Mouse (Mus musculus) testis, postnatal 10 days (tissue): Measurements from ENCODE around the gene Tmem199.
A peak's percentile ranks its signal among the peaks of the same experiment; 100 is the strongest.
"Not testable (repeated sequence)": the region's sequence is repeated elsewhere in the genome, so short reads cannot be mapped to it uniquely, and the experiment has no call there.

Experiments used
- DNase-seq: peaks from one replicate; pipeline ENCODE4 v3.0.0; 2021; ENCODE audit warnings: low spot score

Tmem199 gene

DNA sequence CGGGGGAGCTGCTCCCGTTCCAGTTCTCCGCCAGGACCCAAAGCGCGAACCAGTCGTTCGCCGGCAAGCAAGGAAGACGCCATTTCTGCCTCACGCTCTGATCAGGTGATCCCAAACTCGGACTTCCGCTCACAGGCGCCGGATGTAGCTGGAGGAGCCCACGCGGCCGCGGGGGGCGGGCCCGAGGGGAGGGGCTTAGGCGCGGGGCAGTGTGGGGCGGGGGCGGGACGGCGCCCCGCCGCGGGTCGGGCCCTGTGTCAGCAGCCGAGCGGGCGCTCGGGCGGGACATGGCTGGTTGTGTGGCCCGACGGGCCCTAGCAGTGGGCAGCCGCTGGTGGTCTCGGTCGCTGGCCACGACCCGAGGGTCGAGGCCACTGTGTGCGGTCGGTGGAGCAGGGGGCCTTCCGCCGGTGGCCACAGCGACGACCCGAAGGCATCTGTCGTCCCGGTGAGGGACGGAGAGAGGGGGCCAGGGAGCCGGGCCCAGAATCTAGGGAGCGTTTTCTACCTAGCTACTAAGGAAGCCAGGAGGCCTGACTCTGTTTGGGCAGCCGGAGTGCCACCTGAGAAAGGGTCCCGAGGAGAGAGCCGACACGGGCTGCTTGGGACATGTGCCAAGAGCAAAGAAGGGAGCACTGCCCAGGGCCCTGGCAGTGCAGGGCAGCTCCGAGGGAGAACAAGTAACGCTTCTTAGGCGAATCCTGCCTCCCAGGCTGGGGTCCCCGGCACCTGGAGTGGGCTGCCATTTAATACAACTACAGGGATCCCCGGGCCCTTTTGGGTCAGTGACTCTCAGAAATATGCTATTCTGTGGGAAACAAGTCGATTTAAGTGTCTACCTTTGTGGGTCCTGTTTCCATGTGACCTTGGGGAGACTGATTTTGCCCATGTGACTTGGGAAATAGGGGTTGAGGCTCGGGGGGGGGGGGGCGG, at the start of gene Tmem199, which contains the start of gene Poldip2:
Gene Tmem199, minus strand, starts transcription at position 148 of the 933 bp plus-strand sequence.
Gene Poldip2, plus strand, starts transcription at position 169 of the 933 bp plus-strand sequence.
- peak; percentile 95 for DNase-seq

DNA sequence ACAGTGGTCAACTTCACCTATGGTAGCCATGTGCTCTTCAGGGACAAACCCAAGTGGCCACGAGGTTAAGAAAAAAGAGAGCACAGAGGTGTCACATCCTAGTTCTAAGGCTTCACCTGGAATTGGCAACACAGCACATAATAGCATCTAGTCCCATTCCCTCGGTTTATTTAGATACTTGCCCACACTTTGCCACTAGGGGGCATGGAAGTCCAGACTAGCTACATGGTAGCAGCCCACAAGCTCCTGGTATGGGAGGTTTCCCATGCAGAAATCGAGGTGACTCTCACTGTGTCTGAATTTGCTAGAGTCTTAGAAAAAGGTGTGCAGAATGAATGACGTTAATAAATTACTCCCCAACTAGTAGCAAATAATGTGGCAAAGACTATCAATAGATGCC, 48.5 kb upstream of the Tmem199 start:
- DNase-seq = peak; percentile 80

DNA sequence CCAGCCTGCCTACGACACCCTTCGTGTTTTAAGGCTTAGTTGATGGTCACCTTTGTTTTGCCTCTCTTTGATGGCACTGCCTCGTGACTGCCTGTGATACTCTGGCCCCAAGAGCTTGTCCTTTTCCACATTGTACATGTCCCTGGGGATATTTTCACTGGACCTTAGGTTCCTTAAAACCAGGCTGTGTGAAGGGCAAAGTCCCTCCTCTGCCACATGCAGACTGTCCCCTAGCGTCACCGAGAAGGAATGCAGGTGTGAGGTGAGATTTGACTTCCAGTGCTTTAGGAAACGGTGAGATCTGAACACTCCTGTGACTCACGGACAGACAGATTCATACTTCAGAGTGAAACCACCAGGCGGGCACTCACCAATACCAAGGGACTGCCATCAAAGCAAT, 45.3 kb upstream of the Tmem199 start:
- DNase-seq = no peak

DNA sequence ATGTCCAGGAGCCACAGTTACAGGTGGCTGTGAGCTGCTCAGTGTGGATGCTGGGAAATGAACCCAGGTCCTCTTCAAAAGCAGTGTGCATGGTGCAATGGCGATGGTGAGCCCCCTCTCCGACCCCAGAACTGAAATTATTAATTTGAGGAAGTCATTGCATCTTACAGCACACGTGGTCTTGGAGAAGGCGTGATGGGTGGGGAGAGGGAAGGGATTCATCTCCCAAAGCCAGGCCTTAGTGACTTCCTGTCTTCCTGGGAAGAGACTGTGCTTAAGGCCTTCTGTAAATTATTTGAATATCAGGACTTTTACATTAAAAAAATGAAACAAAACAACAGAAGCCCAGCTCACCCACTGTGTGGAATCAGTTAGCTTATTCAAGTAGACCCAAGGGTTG, 44.1 kb upstream of the Tmem199 start:
- DNase-seq = no peak

DNA sequence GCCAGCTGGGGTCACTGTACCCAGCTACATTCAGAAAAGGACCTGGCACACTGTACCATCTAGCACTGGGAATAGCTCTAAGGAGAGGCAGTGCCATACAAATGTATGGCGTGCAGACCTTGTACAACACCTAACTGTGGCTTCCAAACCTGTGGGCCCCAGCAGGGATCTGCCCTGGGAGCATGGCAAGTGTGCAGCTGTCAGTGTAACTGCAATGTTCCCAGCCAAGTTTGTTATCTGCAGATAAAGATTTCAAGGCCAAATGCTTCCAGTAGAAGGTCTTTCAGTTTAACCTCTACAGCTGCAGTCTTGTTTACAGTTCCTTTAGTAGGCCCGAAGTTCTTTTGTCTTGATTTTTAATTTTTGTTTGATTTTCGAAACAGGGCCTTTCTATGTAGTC, 43.7 kb upstream of the Tmem199 start:
- no peak for DNase-seq

DNA sequence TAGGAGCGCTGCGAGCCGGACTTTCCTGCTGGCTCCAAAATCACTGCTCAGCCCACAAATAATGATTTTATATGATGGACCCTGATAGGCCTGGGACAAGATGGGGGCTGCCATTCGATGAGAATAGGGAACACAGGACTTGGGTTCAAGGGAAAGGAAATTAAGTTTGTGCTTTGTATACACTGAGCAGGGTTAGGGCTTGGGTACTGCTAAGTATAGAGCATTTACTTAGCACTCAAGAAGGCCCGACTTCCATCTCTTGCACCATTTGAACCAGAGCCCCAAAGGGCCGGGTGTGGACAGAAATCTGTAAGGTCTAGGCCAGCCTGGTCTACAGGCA, 39.1 kb upstream of the Tmem199 start:
- no peak for DNase-seq

DNA sequence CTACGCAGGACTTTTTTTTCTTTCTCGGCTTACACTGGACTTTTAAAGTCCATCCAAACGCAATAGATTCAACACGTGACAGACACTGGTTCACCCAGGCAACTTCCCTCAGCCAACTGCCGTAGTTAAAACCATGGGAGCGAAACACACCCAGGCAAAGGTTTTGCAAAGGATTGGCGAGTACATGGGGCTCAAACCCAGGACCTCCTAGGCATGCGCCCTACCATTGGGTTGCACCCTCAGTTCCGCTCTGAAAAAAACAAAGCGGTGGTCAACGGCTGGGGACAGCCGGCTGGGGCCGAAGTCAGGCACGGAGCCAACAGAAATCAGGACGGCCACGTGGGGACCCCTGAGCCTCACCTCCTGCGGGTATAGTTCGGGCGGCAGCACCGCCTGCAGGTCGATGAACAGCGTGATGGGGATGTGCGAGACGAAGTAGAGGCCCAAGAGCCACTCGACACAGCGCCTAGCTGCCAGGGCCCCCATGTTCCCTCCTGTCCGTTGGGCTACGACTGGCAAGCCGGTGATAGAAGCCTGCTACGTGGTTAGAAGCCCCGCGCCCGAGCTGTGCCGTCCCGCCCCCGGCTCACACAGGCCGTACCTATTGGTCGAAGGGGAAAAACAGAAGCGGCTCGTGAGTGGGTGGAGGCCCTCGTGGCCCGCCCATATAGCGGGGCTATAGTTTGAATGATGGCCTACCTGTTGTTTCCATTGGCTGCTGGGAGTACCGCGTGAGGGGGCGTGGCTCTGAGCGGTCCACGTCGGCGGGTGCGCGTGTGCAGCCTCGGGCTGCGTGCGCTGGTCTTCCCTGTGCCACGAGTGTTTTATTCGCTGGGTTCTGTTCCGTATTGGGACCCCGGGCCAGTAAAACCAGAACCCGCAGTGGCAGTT, 38.4 kb upstream of the Tmem199 start, which contains the start of gene Tmem97:
Gene Tmem97, minus strand, starts transcription at position 610 of the 891 bp plus-strand sequence.
- DNase-seq = peak; percentile 96

DNA sequence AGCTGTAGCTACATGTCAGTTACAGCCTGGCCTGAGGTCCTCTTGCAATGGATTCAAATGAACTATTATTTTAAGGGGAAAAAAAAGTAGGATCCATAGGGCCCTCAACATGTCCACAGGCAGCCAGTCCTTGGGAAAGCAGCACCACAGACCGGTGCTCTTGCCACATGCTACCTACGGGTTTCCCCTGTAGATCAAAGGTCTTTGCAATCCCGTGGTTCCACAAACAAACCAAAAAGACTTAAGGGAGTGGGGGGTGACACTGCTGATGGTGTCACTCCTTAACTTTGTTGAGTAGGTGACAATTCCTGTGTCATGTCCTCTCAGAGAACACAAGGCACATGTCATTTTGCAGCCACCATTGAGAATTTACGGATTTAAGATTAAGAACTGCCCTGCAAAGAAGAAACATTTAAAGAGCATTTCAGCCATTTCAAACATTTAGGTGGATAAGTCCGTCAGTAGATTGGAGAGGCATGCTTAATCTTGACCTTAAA, 37.6 kb upstream of the Tmem199 start:
- DNase-seq = no peak

DNA sequence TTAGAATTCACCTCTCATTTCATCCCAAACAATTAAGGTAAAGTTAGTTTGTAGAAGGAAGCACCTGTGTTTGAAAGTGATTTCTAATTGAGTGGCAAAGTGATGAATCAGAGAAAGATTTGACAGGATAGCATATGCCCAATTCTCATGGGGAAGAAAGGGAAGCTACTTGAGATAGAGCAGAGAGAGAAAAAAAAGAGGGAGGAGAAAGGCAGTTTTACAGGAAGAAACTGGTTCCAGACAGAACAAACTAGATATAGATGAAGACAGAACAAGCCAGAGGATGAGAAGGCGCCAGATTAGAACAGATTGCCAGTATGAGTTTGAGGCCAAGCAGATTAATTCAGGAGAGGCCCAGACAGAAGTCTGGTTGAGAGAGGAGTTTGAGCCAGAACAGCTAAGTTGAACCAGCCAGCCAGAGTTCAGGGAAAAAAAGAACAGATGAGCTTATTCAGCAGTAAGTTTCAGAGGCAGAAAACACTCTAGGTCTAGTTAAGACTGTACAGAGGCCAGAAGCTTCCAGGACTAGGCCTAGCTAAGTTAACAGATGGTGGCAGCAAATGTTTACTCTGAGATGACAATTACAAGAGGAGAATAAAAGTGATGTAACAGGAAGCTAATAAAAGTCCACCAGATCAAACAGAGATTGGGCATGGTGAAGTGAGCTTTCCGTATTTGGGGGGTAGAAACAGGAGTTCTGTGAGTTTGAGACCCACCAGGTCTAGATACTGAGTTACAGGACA, 35.9 kb upstream of the Tmem199 start:
- DNase-seq = no peak

DNA sequence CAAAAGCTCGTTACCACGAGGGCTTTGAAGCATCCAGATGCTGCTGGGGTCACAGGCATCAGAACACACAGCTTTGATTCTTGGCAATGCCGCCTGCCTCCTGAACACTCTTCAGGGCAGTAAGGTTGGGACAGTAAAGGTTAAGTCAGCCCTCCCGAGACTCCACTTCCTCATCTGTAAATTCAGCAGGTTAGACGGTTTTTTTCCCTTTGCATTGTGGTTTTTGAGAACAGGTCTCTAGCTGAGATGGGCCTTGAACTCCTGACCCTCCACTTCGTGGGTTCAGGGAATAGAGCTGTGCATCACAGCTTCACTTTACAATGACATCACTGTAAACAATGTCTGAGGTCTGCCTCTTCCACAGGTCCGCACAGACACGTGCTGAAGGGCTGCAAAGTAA, 33.2 kb upstream of the Tmem199 start:
- no peak for DNase-seq

DNA sequence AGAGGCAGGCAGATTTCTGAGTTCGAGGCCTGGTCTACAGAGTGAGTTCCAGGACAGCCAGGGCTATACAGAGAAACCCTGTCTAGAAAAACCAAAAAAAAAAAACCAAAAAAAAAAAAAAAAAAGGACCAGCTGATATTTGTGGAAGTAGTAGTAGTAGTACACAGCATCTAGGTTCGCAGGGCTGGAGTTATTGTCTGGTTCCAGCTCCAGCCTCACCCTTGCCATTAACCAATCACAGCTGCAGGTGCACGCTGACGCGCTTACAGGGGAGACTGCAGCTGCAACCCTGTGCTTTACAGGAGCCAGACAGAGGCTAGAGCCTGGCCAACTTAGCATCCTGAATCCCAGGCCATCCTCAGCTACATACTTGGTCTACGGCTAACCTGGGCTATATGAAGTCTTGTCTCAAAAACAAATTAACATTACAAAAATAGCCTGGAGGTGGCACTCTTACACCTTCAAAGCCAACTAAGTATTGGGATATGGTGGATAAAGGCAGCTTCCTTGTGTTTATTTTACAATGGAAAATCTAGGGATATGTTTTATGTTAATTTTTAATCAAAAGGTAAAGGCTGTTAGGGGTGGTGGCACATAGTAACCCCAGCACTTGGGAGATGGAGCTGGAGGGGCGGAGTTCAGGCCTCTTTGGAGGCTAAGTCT, 32.6 kb upstream of the Tmem199 start:
- DNase-seq = no peak

DNA sequence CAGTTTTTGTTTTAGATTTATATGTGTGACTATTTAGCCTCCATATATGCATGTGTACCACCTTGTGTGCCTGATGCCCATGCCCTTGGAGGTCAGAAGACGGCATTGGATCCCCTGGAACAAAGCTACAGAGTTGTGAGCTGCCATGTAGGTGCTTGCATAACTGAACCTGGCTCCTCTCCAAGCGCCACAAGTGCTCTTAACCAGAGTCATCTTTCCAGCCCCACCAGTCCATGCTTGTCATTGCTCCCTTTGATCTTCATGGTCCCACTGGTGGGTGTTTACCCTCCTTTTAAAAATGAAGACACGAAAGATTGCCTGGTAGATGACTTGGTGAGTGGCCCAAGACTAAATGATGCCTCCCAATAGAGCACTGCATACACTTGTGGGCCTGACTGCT, 28.4 kb upstream of the Tmem199 start:
- no peak for DNase-seq

DNA sequence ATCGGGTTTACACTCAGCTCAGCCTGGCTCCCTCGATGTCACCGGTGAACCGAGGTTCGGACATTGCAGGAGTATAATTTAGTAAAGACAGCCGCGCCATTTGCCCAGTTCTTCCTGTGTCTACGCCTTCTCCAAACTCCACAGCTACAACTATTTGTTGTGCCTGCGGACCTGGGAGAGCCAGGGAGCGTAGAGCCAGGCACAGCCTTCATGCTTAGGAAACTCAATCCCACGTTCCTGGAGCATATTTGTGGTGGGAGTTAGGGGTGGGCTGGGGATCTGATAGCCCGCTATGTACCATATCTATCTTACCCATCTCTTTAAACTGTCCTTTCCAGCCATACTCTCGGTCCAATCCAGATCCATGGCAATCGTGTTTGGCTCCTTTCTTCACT, 24.7 kb upstream of the Tmem199 start:
- DNase-seq = no peak

DNA sequence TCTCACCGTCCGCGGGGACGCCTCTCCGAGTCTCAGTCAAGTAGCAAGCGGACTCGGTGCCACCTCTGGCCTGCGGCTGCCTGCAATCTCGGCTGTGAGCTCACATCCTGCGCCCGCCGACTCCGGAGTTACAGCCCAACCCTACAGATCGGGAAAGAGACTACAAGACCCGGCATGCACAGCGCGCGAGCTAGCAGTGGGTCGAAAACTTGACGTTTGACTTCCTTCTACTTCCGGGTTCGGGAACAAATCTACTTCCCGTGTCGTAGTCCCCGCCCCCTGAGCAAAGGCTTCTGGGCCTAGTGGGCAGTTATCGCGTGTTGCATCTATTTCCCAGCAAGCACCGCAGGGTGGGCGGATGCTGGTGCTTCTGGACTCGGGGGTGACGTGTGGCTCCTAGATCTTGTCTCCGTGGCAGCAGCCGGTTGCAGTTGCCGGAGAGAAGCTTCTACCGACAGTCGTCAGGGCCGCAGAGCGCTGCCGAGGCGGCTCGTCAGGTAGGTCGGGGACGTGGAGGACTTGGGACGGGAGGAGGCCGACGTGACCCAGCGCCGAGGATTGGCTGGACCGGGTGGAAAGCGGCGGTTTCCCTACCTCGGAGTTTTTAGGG, 24.2 kb upstream of the Tmem199 start, which contains the start of the genes Tnfaip1 and Ift20:
Gene Tnfaip1, minus strand, starts transcription at position 253 of the 610 bp plus-strand sequence.
Gene Ift20, plus strand, starts transcription at position 282 of the 610 bp plus-strand sequence.
- DNase-seq = peak; percentile 97

DNA sequence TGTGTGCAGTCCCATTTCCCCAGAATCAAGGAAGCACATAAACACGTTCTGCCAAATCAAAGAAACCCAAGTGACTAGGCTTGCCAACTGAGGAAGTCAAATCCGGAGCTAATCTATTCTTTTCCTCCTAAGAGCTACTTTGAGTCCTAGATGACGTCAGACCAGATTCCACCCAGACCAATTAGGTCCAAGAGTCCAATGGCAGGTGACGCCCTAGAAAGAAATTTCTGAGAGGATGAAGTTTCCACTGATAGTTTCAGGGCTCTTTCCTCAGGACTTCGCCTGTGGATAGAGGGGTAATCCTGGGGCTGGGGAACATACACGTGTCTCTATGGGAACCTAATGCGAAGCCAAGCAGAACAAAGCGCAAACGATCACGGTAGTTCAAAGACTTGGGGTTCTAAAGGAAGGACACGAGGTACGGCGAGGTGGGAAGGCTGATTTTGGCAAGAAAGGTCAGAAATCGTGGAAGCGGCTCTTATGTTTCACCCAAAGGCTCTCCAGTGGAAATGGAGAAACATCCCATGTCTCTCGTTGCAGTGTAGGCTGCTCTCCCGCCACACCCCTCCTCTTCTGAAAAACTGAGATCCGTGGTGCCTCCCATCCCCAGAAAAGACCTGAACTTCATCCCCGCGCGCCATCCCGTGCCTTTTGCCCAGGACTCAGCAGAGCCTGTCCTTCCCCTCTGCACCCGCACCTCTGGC, 23.6 kb upstream of the Tmem199 start:
- no peak for DNase-seq

DNA sequence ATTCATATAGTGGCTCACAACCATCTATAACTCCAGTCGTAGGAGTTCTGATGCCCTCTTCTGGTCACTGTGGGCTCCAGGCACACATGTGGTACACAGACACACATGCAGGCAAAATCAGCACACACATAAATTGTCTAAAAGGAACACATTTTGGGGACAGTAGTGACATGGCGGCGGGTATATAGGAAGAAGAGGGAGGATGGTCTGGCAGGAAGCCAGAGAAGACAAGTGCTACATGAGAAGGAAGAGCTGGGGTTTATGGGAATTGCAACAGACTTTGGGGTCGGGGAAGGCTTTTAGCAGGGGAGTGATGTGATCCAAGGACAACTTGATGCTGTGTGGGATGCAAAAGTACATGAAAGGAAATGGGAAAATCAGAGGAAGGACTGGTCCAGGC, 22.5 kb upstream of the Tmem199 start:
- DNase-seq = no peak

DNA sequence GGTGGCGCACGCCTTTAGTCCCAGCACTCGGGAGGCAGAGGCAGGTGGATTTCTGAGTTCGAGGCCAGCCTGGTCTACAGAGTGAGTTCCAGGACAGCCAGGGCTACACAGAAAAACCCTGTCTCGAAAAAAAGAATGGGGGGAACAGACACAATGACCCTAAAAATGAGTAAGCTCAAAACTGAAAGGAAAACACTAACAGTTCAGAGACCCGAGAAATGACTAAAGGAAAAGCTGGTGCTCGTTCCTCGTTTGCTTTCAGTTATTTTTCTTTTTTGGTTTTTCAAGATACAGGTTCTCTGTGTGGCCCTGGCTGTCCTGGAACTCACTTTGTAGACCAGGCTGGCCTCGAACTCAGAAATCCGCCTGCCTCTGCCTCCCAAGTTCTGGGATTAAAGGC, 19.5 kb upstream of the Tmem199 start:
- not testable (repeated sequence) for DNase-seq

DNA sequence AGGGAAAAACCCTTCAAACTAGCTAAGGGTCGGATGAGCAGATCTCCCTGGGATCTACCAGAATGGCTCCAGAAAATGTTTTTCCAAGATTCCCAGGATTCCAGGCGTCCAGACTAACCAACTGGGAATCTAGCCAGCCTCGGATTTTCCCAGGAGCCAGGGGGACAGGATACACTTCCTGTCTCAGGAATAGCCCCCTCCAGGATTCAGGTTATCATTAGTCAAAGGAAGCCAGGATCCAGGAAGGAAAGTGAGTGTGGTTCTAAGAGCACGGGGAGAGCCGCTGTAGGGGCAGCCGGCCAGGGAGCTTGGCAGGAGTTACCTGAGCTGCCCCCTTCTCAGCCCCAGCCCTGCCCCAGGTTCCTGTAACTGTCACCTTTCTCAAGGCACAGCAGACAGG, 19.1 kb upstream of the Tmem199 start:
- peak; percentile 39 for DNase-seq

DNA sequence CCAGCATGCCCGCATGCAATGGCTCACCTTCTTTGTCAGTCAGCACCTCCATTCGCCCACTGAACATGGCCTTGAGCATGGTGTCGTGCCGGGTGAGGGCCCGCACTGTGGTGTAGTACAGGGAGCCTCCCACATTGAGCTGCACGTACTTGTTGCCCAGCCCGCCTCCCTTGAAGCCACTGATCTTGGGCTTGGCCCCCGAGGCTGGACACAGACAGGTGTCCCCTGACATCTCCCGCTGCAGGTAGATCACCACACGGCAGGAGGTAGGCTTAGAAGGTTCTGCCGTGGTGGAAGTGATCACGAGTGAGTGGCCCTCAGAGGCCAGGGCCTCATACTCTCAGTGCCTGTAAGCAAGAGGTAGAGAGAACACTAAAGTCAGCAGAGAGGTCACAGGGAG, 18.0 kb upstream of the Tmem199 start:
- DNase-seq = peak; percentile 40

DNA sequence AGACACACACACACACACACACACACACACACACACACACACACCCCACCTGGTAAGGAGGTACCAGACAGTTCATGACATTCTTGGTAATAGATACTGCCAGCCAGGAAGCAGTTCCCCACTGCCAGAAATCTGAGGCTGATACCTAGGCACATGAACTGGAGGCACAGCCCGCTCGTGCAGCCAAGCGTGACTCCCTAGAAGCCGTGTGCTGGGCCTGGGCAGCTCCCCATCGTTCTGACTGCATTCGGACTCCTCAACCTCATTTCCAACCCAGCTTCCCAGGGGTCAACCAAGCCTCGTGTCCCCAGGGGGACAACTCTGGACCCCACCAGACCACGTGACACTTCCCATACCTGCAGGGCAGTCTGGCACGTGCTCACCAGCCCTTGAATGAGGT, 16.7 kb upstream of the Tmem199 start:
- no peak for DNase-seq
